Mouse (Mus musculus): ENCODE measurements at regions not wholly inside any gene's neighbourhood (a gene's known extent, or its start where the extent isn't known, plus 50 kb on each side); places are given as distances from the start of the nearest gene placed in this dataset.

- H3K27me3 ChIP-seq (ENCODE audit: control insufficient read depth, insufficient read depth, low read length): no peaks in the 10 kb centered on the region
- TF ChIP-seq POLR2A (IDR thresholded peaks at IDR 0.05; ENCODE audit: control insufficient read depth, extremely low read depth, insufficient read depth, low read length, poor library complexity) (no peak), CTCF (IDR thresholded peaks at IDR 0.05; ENCODE audit: borderline replicate concordance, control insufficient read depth, extremely low read depth, insufficient read depth, low read length, poor library complexity) (no peak)
- H3K4me1 ChIP-seq (replicated peaks; ENCODE audit: control insufficient read depth, insufficient read depth, low read length): no peaks in the 10 kb centered on the region
- no peak overlapping the region for H3K27ac ChIP-seq (ENCODE audit: control insufficient read depth, insufficient read depth, low read length)
- H3K4me3 ChIP-seq (ENCODE audit: control insufficient read depth, insufficient read depth, low read length): no peak overlapping the region
- no peaks in the 10 kb centered on the region for H3K36me3 ChIP-seq (ENCODE audit: control insufficient read depth, insufficient read depth, low read length)
- WGBS: 81% methylated on average over 2 of the region's 2 CpGs
- no peak for DNase-seq
Measured at GRCm38 (mm10) chr12:71614945-71615344, 215.9 kb upstream of the Daam1 start.

- H3K4me1 ChIP-seq (replicated peaks; ENCODE audit: control insufficient read depth, insufficient read depth, low read length): no peaks in the 10 kb centered on the region
- H3K27ac ChIP-seq (ENCODE audit: control insufficient read depth, insufficient read depth, low read length): no peak overlapping the region
- no peak for DNase-seq
- H3K27me3 ChIP-seq (ENCODE audit: control insufficient read depth, insufficient read depth, low read length): no peaks in the 10 kb centered on the region
- H3K36me3 ChIP-seq (ENCODE audit: control insufficient read depth, insufficient read depth, low read length): no peaks in the 10 kb centered on the region
- TF ChIP-seq CTCF (IDR thresholded peaks at IDR 0.05; ENCODE audit: borderline replicate concordance, control insufficient read depth, extremely low read depth, insufficient read depth, low read length, poor library complexity) (no peak), POLR2A (IDR thresholded peaks at IDR 0.05; ENCODE audit: control insufficient read depth, extremely low read depth, insufficient read depth, low read length, poor library complexity) (no peak)
- WGBS: 87% methylated on average over 2 of the region's 2 CpGs
- no peak overlapping the region for H3K4me3 ChIP-seq (ENCODE audit: control insufficient read depth, insufficient read depth, low read length)
Measured at GRCm38 (mm10) chr12:71615383-71615782, 215.5 kb upstream of the Daam1 start.

GRCm38 (mm10) chr12:71616121-71616520 is 214.8 kb upstream of the Daam1 start:
- Histone ChIP-seq H3K36me3 (ENCODE audit: control insufficient read depth, insufficient read depth, low read length) (no peaks in the 10 kb centered on the region), H3K4me1 (replicated peaks; ENCODE audit: control insufficient read depth, insufficient read depth, low read length) (no peaks in the 10 kb centered on the region), H3K27me3 (ENCODE audit: control insufficient read depth, insufficient read depth, low read length) (no peaks in the 10 kb centered on the region), H3K4me3 (ENCODE audit: control insufficient read depth, insufficient read depth, low read length) (no peak overlapping the region), H3K27ac (ENCODE audit: control insufficient read depth, insufficient read depth, low read length) (no peak overlapping the region)
- 82% methylated on average over 4 of the region's 4 CpGs for WGBS
- TF ChIP-seq CTCF (IDR thresholded peaks at IDR 0.05; ENCODE audit: borderline replicate concordance, control insufficient read depth, extremely low read depth, insufficient read depth, low read length, poor library complexity) (no peak), POLR2A (IDR thresholded peaks at IDR 0.05; ENCODE audit: control insufficient read depth, extremely low read depth, insufficient read depth, low read length, poor library complexity) (no peak)
- DNase-seq: no peak

GRCm38 (mm10) chr12:71618466-71618865 is 212.4 kb upstream of the Daam1 start:
- Histone ChIP-seq H3K4me1 (replicated peaks; ENCODE audit: control insufficient read depth, insufficient read depth, low read length) (no peaks in the 10 kb centered on the region), H3K27me3 (ENCODE audit: control insufficient read depth, insufficient read depth, low read length) (no peaks in the 10 kb centered on the region), H3K4me3 (ENCODE audit: control insufficient read depth, insufficient read depth, low read length) (no peak overlapping the region), H3K36me3 (ENCODE audit: control insufficient read depth, insufficient read depth, low read length) (no peaks in the 10 kb centered on the region), H3K27ac (ENCODE audit: control insufficient read depth, insufficient read depth, low read length) (no peak overlapping the region)
- no peak for DNase-seq
- 88% methylated on average over 6 of the region's 6 CpGs for WGBS
- TF ChIP-seq CTCF (IDR thresholded peaks at IDR 0.05; ENCODE audit: borderline replicate concordance, control insufficient read depth, extremely low read depth, insufficient read depth, low read length, poor library complexity): no peak
- TF ChIP-seq POLR2A (IDR thresholded peaks at IDR 0.05; ENCODE audit: control insufficient read depth, extremely low read depth, insufficient read depth, low read length, poor library complexity): no peak

- Histone ChIP-seq H3K4me3 (ENCODE audit: control insufficient read depth, insufficient read depth, low read length) (no peak overlapping the region), H3K36me3 (ENCODE audit: control insufficient read depth, insufficient read depth, low read length) (no peaks in the 10 kb centered on the region), H3K4me1 (replicated peaks; ENCODE audit: control insufficient read depth, insufficient read depth, low read length) (no peaks in the 10 kb centered on the region), H3K27me3 (ENCODE audit: control insufficient read depth, insufficient read depth, low read length) (no peaks in the 10 kb centered on the region), H3K27ac (ENCODE audit: control insufficient read depth, insufficient read depth, low read length) (no peak overlapping the region)
- TF ChIP-seq CTCF (IDR thresholded peaks at IDR 0.05; ENCODE audit: borderline replicate concordance, control insufficient read depth, extremely low read depth, insufficient read depth, low read length, poor library complexity) (no peak), POLR2A (IDR thresholded peaks at IDR 0.05; ENCODE audit: control insufficient read depth, extremely low read depth, insufficient read depth, low read length, poor library complexity) (no peak)
- WGBS: 90% methylated on average over 8 of the region's 8 CpGs
- DNase-seq: no peak
Measured at GRCm38 (mm10) chr12:71618956-71619355, 211.9 kb upstream of the Daam1 start.

GRCm38 (mm10) chr12:71619561-71619960 is 211.3 kb upstream of the Daam1 start:
- Histone ChIP-seq H3K4me1 (replicated peaks; ENCODE audit: control insufficient read depth, insufficient read depth, low read length) (no peaks in the 10 kb centered on the region), H3K36me3 (ENCODE audit: control insufficient read depth, insufficient read depth, low read length) (no peaks in the 10 kb centered on the region), H3K4me3 (ENCODE audit: control insufficient read depth, insufficient read depth, low read length) (no peak overlapping the region), H3K27me3 (ENCODE audit: control insufficient read depth, insufficient read depth, low read length) (no peaks in the 10 kb centered on the region), H3K27ac (ENCODE audit: control insufficient read depth, insufficient read depth, low read length) (no peak overlapping the region)
- 80% methylated on average over 4 of the region's 4 CpGs for WGBS
- TF ChIP-seq POLR2A (IDR thresholded peaks at IDR 0.05; ENCODE audit: control insufficient read depth, extremely low read depth, insufficient read depth, low read length, poor library complexity) (no peak), CTCF (IDR thresholded peaks at IDR 0.05; ENCODE audit: borderline replicate concordance, control insufficient read depth, extremely low read depth, insufficient read depth, low read length, poor library complexity) (no peak)
- no peak for DNase-seq

- TF ChIP-seq CTCF (IDR thresholded peaks at IDR 0.05; ENCODE audit: borderline replicate concordance, control insufficient read depth, extremely low read depth, insufficient read depth, low read length, poor library complexity) (no peak), POLR2A (IDR thresholded peaks at IDR 0.05; ENCODE audit: control insufficient read depth, extremely low read depth, insufficient read depth, low read length, poor library complexity) (no peak)
Measured at GRCm38 (mm10) chr12:71621542-71621941, 209.3 kb upstream of the Daam1 start.

More at GRCm38 (mm10) chr12:71621542-71621941, 209.3 kb upstream of the Daam1 start:
- Histone ChIP-seq H3K4me1 (replicated peaks; ENCODE audit: control insufficient read depth, insufficient read depth, low read length) (no peaks in the 10 kb centered on the region), H3K27me3 (ENCODE audit: control insufficient read depth, insufficient read depth, low read length) (no peaks in the 10 kb centered on the region), H3K4me3 (ENCODE audit: control insufficient read depth, insufficient read depth, low read length) (no peak overlapping the region), H3K36me3 (ENCODE audit: control insufficient read depth, insufficient read depth, low read length) (no peaks in the 10 kb centered on the region), H3K27ac (ENCODE audit: control insufficient read depth, insufficient read depth, low read length) (no peak overlapping the region)
- DNase-seq: no peak
- 65% methylated on average over 4 of the region's 4 CpGs for WGBS
